Mouse (Mus musculus): ENCODE measurements around the gene Ankmy1.

Ankmy1 gene

GRCm38 (mm10) chr1:92874011-92874410, 28.7 kb downstream of the Ankmy1 start:
- DNase-seq (ENCODE audit: low read depth) = no peak

GRCm38 (mm10) chr1:92872666-92873065, 30.0 kb downstream of the Ankmy1 start:
- no peak for DNase-seq (ENCODE audit: low read depth)

GRCm38 (mm10) chr1:92869985-92870384, 32.7 kb downstream of the Ankmy1 start:
- DNase-seq (ENCODE audit: low read depth) = no peak

GRCm38 (mm10) chr1:92866170-92866569, 36.5 kb downstream of the Ankmy1 start:
- no peak for DNase-seq (ENCODE audit: low read depth)

- DNase-seq (ENCODE audit: low read depth) = no peak
Measured at GRCm38 (mm10) chr1:92863268-92863667, 39.4 kb downstream of the Ankmy1 start.

GRCm38 (mm10) chr1:92861503-92861902, 41.2 kb downstream of the Ankmy1 start:
- no peak for DNase-seq (ENCODE audit: low read depth)

- no peak for DNase-seq (ENCODE audit: low read depth)
Measured at GRCm38 (mm10) chr1:92852450-92852849, 50.3 kb downstream of the Ankmy1 start.

GRCm38 (mm10) chr1:92849938-92850574, 52.6 kb downstream of the Ankmy1 start:
- no peak for DNase-seq (ENCODE audit: low read depth)

- DNase-seq (ENCODE audit: low read depth) = no peak
Measured at GRCm38 (mm10) chr1:92849491-92849890, 53.2 kb downstream of the Ankmy1 start.

GRCm38 (mm10) chr1:92847873-92848839, 54.5 kb downstream of the Ankmy1 start:
- no peak for DNase-seq (ENCODE audit: low read depth)

GRCm38 (mm10) chr1:92845889-92846288, 56.8 kb downstream of the Ankmy1 start:
- no peak for DNase-seq (ENCODE audit: low read depth)

GRCm38 (mm10) chr1:92841427-92841826, 61.3 kb downstream of the Ankmy1 start:
- no peak for DNase-seq (ENCODE audit: low read depth)

- no peak for DNase-seq (ENCODE audit: low read depth)
Measured at GRCm38 (mm10) chr1:92840231-92840890, 62.3 kb downstream of the Ankmy1 start.

GRCm38 (mm10) chr1:92839211-92839610, 63.5 kb downstream of the Ankmy1 start:
- DNase-seq (ENCODE audit: low read depth) = no peak

- no peak for DNase-seq (ENCODE audit: low read depth)
Measured at GRCm38 (mm10) chr1:92837931-92838833, 64.5 kb downstream of the Ankmy1 start.

GRCm38 (mm10) chr1:92833987-92834706, 68.6 kb downstream of the Ankmy1 start:
- peak; percentile 63 for DNase-seq (ENCODE audit: low read depth)

GRCm38 (mm10) chr1:92832011-92833010, 70.4 kb downstream of the Ankmy1 start:
- DNase-seq (ENCODE audit: low read depth) = no peak

- DNase-seq (ENCODE audit: low read depth) = no peak
Measured at GRCm38 (mm10) chr1:92831188-92832001, 71.3 kb downstream of the Ankmy1 start, which contains the start of gene Gpc1. Gene Gpc1, plus strand, starts transcription at chr1:92831645.
